Comparison of ENCODE assay signal across 13 mouse cellular contexts in the genomic region with DNA sequence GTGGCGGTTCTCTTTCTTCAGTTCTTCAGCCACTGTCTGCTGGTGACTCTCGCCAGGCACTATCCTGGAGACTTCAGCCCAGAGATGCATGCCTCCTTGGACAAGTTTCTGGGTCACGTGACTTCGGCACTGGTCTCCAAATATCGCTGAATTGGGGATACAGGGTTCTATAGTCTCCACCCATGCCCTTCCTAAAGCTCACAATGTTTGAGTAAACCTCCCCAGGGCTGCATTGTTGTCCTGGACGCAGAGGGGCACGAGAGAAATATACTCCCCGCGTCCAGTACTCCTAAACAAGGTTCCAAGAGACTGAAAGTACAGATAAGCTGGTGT. TPM values are rescaled to one million over a fixed set of nuclear protein-coding genes. Genes with fewer than 3 reads are reported as not detected.
DNase-seq lines count a peak whose midpoint lies in the region; ATAC-seq and TF ChIP-seq lines count a peak whose summit lies in the region.
"Had no signal": no experiment of that assay in that cellular context is flagged by ENCODE, and none has a peak within 500 bp of the region (broad histone marks: within the 10 kb centered on the region; RNA-seq: fewer than 3 reads in every experiment).

No protein-coding gene starts in this region.

- DNase-seq in heart, adult 11 months, result peak; percentile 78
- no peak for DNase-seq in heart, adult 2 months
- DNase-seq in midbrain, embryonic 14.5 days, result no peak
- peak; percentile 63 for DNase-seq in c-Kit-negative CD71-positive TER-119-positive erythroid progenitor cells, embryonic 14.5 days (ENCODE audit: low read depth, low spot score)
- DNase-seq in thymus, postnatal 4 days, result no peak
- no peak for DNase-seq in urinary bladder, adult 2 months (ENCODE audit: low spot score)

- H3K27me3 ChIP-seq in heart, adult 2 months (ENCODE audit: control insufficient read depth, insufficient read depth, low read length), result no peaks in the 10 kb centered on the region
- H3K27me3 ChIP-seq in midbrain, embryonic 15.5 days (replicated peaks), result 0 out of 2 replicates have a peak, but pooled peaks cover 5% of the 10 kb centered on the region
- no peaks in the 10 kb centered on the region for H3K27me3 ChIP-seq in midbrain, embryonic 14.5 days (ENCODE audit: control insufficient read depth, insufficient read depth, low read length)
- no peaks in the 10 kb centered on the region for H3K27me3 ChIP-seq in liver, embryonic 16.5 days (ENCODE audit: control insufficient read depth, insufficient read depth, low read depth, low read length)

- H3K4me2 ChIP-seq in midbrain, embryonic 15.5 days, result peak overlapping the region; percentile 51; the same call in 1 of the 2 replicates
- H3K4me2 ChIP-seq in midbrain, embryonic 14.5 days (ENCODE audit: low read length), result no peak overlapping the region
- peak overlapping the region; percentile 39 for H3K4me2 ChIP-seq in liver, embryonic 16.5 days (ENCODE audit: low read depth, low read length)

- 59% methylated on average over 9 of the region's 9 CpGs for WGBS in heart, adult 2 months
- WGBS in midbrain, embryonic 15.5 days, result 68% methylated on average over 9 of the region's 9 CpGs
- WGBS in midbrain, embryonic 14.5 days, result 75% methylated on average over 9 of the region's 9 CpGs
- WGBS in liver, embryonic 16.5 days (ENCODE audit: insufficient replicate concordance), result 46% methylated on average over 9 of the region's 9 CpGs

- H3K27ac ChIP-seq in heart, adult 2 months, result no peak overlapping the region
- H3K27ac ChIP-seq in midbrain, embryonic 15.5 days, result no peak overlapping the region
- no peak overlapping the region for H3K27ac ChIP-seq in midbrain, embryonic 14.5 days (replicated peaks; ENCODE audit: low read depth, low read length)
- peak overlapping the region; percentile 98 for H3K27ac ChIP-seq in liver, embryonic 16.5 days (ENCODE audit: low read length)
- H3K27ac ChIP-seq: lung, embryonic 15.5 days had no signal

- no peak overlapping the region for H3K4me3 ChIP-seq in heart, adult 2 months
- no peak overlapping the region for H3K4me3 ChIP-seq in midbrain, embryonic 15.5 days
- H3K4me3 ChIP-seq in midbrain, embryonic 14.5 days (replicated peaks; ENCODE audit: low read depth, low read length), result no peak overlapping the region
- peak overlapping the region; percentile 65 for H3K4me3 ChIP-seq in liver, embryonic 16.5 days (ENCODE audit: low read depth, low read length)

- no peaks in the 10 kb centered on the region for H3K36me3 ChIP-seq in heart, adult 2 months (ENCODE audit: control insufficient read depth, insufficient read depth, low read length)
- no peaks in the 10 kb centered on the region for H3K36me3 ChIP-seq in midbrain, embryonic 15.5 days (replicated peaks)
- H3K36me3 ChIP-seq in midbrain, embryonic 14.5 days (ENCODE audit: control insufficient read depth, insufficient read depth, low read length), result no peaks in the 10 kb centered on the region
- H3K36me3 ChIP-seq in liver, embryonic 16.5 days (ENCODE audit: control insufficient read depth, insufficient read depth), result peaks cover 3% of the 10 kb centered on the region; the same call in 1 of the 2 replicates
- H3K36me3 ChIP-seq: hindbrain, embryonic 10.5 days; lung, embryonic 15.5 days had no signal

- no peak for TF ChIP-seq POLR2A in heart, adult 2 months (IDR thresholded peaks at IDR 0.05; ENCODE audit: insufficient read depth, low read depth, low read length)

- no peaks in the 10 kb centered on the region for H3K9me3 ChIP-seq in midbrain, embryonic 15.5 days
- no peaks in the 10 kb centered on the region for H3K9me3 ChIP-seq in midbrain, embryonic 14.5 days (ENCODE audit: control insufficient read depth, low read length)
- no peaks in the 10 kb centered on the region for H3K9me3 ChIP-seq in liver, embryonic 16.5 days (replicated peaks; ENCODE audit: control insufficient read depth, low read length)
- H3K9me3 ChIP-seq: hindbrain, embryonic 10.5 days; lung, embryonic 15.5 days had no signal

- intact Hi-C loops in heart, adult 2 months (cut with DNase I), result loop anchor here (5.0 kb wide), 1 partner anchor 50 kb away; no protein-coding TSS in a partner anchor

- H3K4me1 ChIP-seq in heart, adult 2 months (ENCODE audit: control insufficient read depth, insufficient read depth, low read length), result no peaks in the 10 kb centered on the region
- H3K4me1 ChIP-seq in midbrain, embryonic 15.5 days, result no peaks in the 10 kb centered on the region
- no peaks in the 10 kb centered on the region for H3K4me1 ChIP-seq in midbrain, embryonic 14.5 days (ENCODE audit: control insufficient read depth, insufficient read depth, low read length)
- H3K4me1 ChIP-seq in liver, embryonic 16.5 days (ENCODE audit: control insufficient read depth, low read depth, low read length), result peaks cover 30% of the 10 kb centered on the region
- H3K4me1 ChIP-seq: hindbrain, embryonic 10.5 days; lung, embryonic 15.5 days had no signal

- TF ChIP-seq EP300 in heart, adult 2 months (IDR thresholded peaks at IDR 0.05; ENCODE audit: insufficient read depth, low read depth, low read length), result no peak

- ATAC-seq in midbrain, embryonic 15.5 days (replicated peaks), result no peak
- no peak for ATAC-seq in midbrain, embryonic 14.5 days (ENCODE audit: low FRiP score, low TSS enrichment)
- ATAC-seq in liver, embryonic 16.5 days (ENCODE audit: low read depth), result no peak

- no peaks in the 10 kb centered on the region for H3K79me2 ChIP-seq in heart, adult 2 months (replicated peaks; ENCODE audit: control insufficient read depth, insufficient read depth, low read length)

- no peak for TF ChIP-seq CTCF in heart, adult 2 months (IDR thresholded peaks at IDR 0.05)

- no peak overlapping the region for H3K9ac ChIP-seq in heart, adult 2 months (ENCODE audit: low read depth, low read length)
- H3K9ac ChIP-seq in midbrain, embryonic 15.5 days, result no peak overlapping the region
- no peak overlapping the region for H3K9ac ChIP-seq in midbrain, embryonic 14.5 days (replicated peaks; ENCODE audit: low read length)
- H3K9ac ChIP-seq in liver, embryonic 16.5 days (ENCODE audit: low read depth, low read length), result peak overlapping the region; percentile 63
- H3K9ac ChIP-seq: lung, embryonic 15.5 days had no signal

RNA-seq across cellular contexts. Expression of gene Hbq1b, which starts 0.7 kb away (rescaled TPM):
- total RNA-seq in heart, adult 2 months (2021), result 1 to 10 TPM in 1 of 2 experiments, under 1 TPM in 1; 0.70 to 2.4 TPM
- polyA plus RNA-seq in heart, adult 2 months (2012; rRNA removed), result 1.5 and 3.8 TPM in 2 replicates
- polyA plus RNA-seq in midbrain, embryonic 15.5 days (2015; fragmentation: Nextera tagmentation; extraction: Ambion mirVana), result 0.83 and 1.3 TPM in 2 replicates
- 0.74 TPM in 1 of 2 replicates, not detected in the other for polyA plus RNA-seq in midbrain, embryonic 14.5 days (2014; fragmentation: Nextera tagmentation; extraction: Ambion mirVana)
- polyA plus RNA-seq in liver, embryonic 16.5 days (2015; fragmentation: Nextera tagmentation; extraction: Ambion mirVana), result 158 and 159 TPM in 2 replicates
- not detected in 2 replicates for polyA plus RNA-seq in urinary bladder, adult 2 months (2012; rRNA removed)
- total RNA-seq: gastrocnemius, postnatal 36 days; monocyte, adult 5-6 weeks had no signal

RNA-seq across cellular contexts. Expression of gene Hba-a1, which starts 4.1 kb away (rescaled TPM):
- over 10,000 TPM in 1 of 2 experiments, 1,000 to 10,000 TPM in 1; 5,353 to 37,215 TPM for total RNA-seq in heart, adult 2 months (2021)
- polyA plus RNA-seq in heart, adult 2 months (2012; rRNA removed), result 3,162 and 34,446 TPM in 2 replicates
- 2,454 and 3,091 TPM in 2 replicates for polyA plus RNA-seq in midbrain, embryonic 15.5 days (2015; fragmentation: Nextera tagmentation; extraction: Ambion mirVana)
- polyA plus RNA-seq in midbrain, embryonic 14.5 days (2014; fragmentation: Nextera tagmentation; extraction: Ambion mirVana), result 1,330 and 1,946 TPM in 2 replicates
- 72,809 and 72,929 TPM in 2 replicates for polyA plus RNA-seq in liver, embryonic 16.5 days (2015; fragmentation: Nextera tagmentation; extraction: Ambion mirVana)
- polyA plus RNA-seq in urinary bladder, adult 2 months (2012; rRNA removed), result 62.4 and 76.0 TPM in 2 replicates

RNA-seq across cellular contexts. Expression of gene Hba-a2, which starts 8.8 kb away (rescaled TPM):
- total RNA-seq in heart, adult 2 months (2021), result over 10,000 TPM in 1 of 2 experiments, 1,000 to 10,000 TPM in 1; 4,976 to 34,253 TPM
- 9,938 and 81,467 TPM in 2 replicates for polyA plus RNA-seq in heart, adult 2 months (2012; rRNA removed)
- 6,359 and 8,071 TPM in 2 replicates for polyA plus RNA-seq in midbrain, embryonic 15.5 days (2015; fragmentation: Nextera tagmentation; extraction: Ambion mirVana)
- 3,589 and 5,155 TPM in 2 replicates for polyA plus RNA-seq in midbrain, embryonic 14.5 days (2014; fragmentation: Nextera tagmentation; extraction: Ambion mirVana)
- polyA plus RNA-seq in liver, embryonic 16.5 days (2015; fragmentation: Nextera tagmentation; extraction: Ambion mirVana), result 165,200 and 165,281 TPM in 2 replicates
- polyA plus RNA-seq in urinary bladder, adult 2 months (2012; rRNA removed), result 173 and 196 TPM in 2 replicates

RNA-seq across cellular contexts. Expression of gene Hba-x, which starts 11.3 kb away (rescaled TPM):
- total RNA-seq in heart, adult 2 months (2021), result not detected
- not detected in 2 replicates for polyA plus RNA-seq in heart, adult 2 months (2012; rRNA removed)
- 32.4 and 44.1 TPM in 2 replicates for polyA plus RNA-seq in midbrain, embryonic 15.5 days (2015; fragmentation: Nextera tagmentation; extraction: Ambion mirVana)
- polyA plus RNA-seq in midbrain, embryonic 14.5 days (2014; fragmentation: Nextera tagmentation; extraction: Ambion mirVana), result 29.1 and 77.0 TPM in 2 replicates
- polyA plus RNA-seq in liver, embryonic 16.5 days (2015; fragmentation: Nextera tagmentation; extraction: Ambion mirVana), result 43.7 and 47.4 TPM in 2 replicates
- polyA plus RNA-seq in urinary bladder, adult 2 months (2012; rRNA removed), result 0.19 TPM in 2 replicates
- total RNA-seq: gastrocnemius, postnatal 36 days; layer of hippocampus, postnatal 25 days; monocyte, adult 5-6 weeks had no signal

RNA-seq across cellular contexts. Expression of gene Hbq1a, which starts 12.4 kb away (rescaled TPM):
- total RNA-seq in heart, adult 2 months (2021), result 1 to 10 TPM in 1 of 2 experiments, not detected in 1; 4.4 TPM
- 0.50 and 7.0 TPM in 2 replicates for polyA plus RNA-seq in heart, adult 2 months (2012; rRNA removed)
- 1.2 and 1.5 TPM in 2 replicates for polyA plus RNA-seq in midbrain, embryonic 15.5 days (2015; fragmentation: Nextera tagmentation; extraction: Ambion mirVana)
- polyA plus RNA-seq in midbrain, embryonic 14.5 days (2014; fragmentation: Nextera tagmentation; extraction: Ambion mirVana), result 0.90 and 1.4 TPM in 2 replicates
- 6.4 and 7.3 TPM in 2 replicates for polyA plus RNA-seq in liver, embryonic 16.5 days (2015; fragmentation: Nextera tagmentation; extraction: Ambion mirVana)
- not detected in 2 replicates for polyA plus RNA-seq in urinary bladder, adult 2 months (2012; rRNA removed)
- total RNA-seq: gastrocnemius, postnatal 36 days; monocyte, adult 5-6 weeks had no signal
- polyA plus RNA-seq: hindbrain, embryonic 10.5 days had no signal

Comparison
In these comparisons a context has a peak if more than half of its experiments do, and no peak if none do; other contexts are left out.
1. DNase-seq: peak in heart, adult 11 months (single experiment) and c-Kit-negative CD71-positive TER-119-positive erythroid progenitor cells, embryonic 14.5 days (single experiment); none in heart, adult 2 months (0 of 2), midbrain, embryonic 14.5 days (single experiment), thymus, postnatal 4 days (single experiment) and urinary bladder, adult 2 months (single experiment).
2. RNA of gene Hbq1b, which starts 0.7 kb away (polyA plus RNA-seq): 158 to 159 TPM in liver, embryonic 16.5 days; 1.5 to 3.8 TPM in heart, adult 2 months, 0.83 to 1.3 TPM in midbrain, embryonic 15.5 days, 0.74 TPM in midbrain, embryonic 14.5 days and not detected in urinary bladder, adult 2 months; every median in the first group is over 10 times any median in the second.
3. RNA of gene Hba-a1, which starts 4.1 kb away (polyA plus RNA-seq): 72,809 to 72,929 TPM in liver, embryonic 16.5 days, 3,162 to 34,446 TPM in heart, adult 2 months, 2,454 to 3,091 TPM in midbrain, embryonic 15.5 days and 1,330 to 1,946 TPM in midbrain, embryonic 14.5 days; 62.4 to 76.0 TPM in urinary bladder, adult 2 months; every median in the first group is over 10 times any median in the second.
4. RNA of gene Hba-a2, which starts 8.8 kb away (polyA plus RNA-seq): 165,200 to 165,281 TPM in liver, embryonic 16.5 days, 9,938 to 81,467 TPM in heart, adult 2 months, 6,359 to 8,071 TPM in midbrain, embryonic 15.5 days and 3,589 to 5,155 TPM in midbrain, embryonic 14.5 days; 173 to 196 TPM in urinary bladder, adult 2 months; every median in the first group is over 10 times any median in the second.